Mouse (Mus musculus) mouse trophoblast stem cell (cell line): Measurements from ENCODE around the gene Pop4.
"Not testable (repeated sequence)": the region's sequence is repeated elsewhere in the genome, so short reads cannot be mapped to it uniquely, and the experiment has no call there.

ENCODE experiments used
- in situ Hi-C, 2 experiments: fragments of 300-500 bp; cut with MseI, MboI; formaldehyde crosslinking; loops; 2 replicates in 1 of 2; 3 replicates in 1 of 2; pipeline ENCODE4 v1.15.1; 2025

Pop4 gene

DNA sequence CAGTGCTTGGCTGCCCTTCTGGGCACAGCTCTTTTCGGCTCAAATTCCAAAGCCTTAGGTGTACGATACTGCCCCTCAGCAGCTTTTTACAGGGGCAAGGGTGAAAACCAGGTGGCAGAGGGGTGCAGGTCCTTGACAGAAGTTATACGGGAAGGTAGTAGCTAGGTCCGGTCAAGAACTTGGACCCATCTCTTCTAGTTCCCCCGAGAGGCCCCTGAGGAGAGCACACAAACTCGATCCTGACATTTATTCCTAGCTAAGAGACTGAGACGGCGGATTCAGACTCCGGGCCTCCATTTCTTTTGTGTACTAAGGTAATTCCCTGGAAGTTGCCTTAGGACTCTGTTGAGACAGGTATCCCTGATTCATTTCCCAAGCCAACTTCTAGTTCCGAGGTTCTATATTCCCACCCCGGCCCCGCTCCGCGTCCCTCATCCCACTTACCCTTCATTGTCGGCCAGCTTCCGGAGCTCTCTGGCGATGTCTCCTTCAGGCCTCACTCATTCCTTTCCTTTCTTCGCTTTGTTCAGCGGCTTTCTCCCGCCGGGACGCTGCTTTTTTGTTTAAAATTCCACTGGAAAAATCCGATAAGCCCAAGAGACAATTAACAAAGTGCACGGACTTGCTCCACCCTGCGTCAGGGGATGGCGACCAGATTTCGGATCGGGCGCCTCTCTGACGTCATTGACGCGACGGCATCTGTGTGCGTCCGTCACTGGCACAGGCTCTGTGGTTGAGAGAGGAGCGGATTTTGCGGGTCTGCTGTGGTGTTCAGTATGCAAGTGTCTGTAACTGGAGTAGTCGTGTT, at the start of gene Pop4:
Gene Pop4 (minus strand): TSS at position 721 of the 808 bp plus-strand sequence.
- in situ Hi-C loops, result no loop called here

GRCm38 (mm10) chr7:38320641-38321040, 49.4 kb upstream of the Pop4 start:
- in situ Hi-C loops, result no loop called here

DNA sequence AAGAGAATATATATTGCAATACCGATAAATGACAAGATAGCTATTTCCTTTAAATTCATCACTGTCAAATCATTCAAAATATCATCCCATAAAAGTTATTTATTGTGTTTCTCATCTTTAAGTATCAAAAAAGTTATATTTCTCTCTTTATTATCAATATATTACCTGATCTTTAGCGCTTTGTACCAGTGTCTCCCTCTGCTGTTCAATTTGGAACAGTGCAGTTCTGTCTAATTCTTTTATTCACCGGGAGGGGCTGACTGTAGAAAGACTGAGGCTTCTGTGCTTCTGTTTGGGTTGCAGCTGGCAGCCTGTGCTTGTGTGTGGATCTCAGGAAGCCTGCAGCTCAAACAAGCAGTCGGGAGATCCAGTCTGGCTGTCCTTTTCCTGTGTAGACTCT, 11.0 kb upstream of the Pop4 start:
- in situ Hi-C loops, result not testable (repeated sequence)

DNA sequence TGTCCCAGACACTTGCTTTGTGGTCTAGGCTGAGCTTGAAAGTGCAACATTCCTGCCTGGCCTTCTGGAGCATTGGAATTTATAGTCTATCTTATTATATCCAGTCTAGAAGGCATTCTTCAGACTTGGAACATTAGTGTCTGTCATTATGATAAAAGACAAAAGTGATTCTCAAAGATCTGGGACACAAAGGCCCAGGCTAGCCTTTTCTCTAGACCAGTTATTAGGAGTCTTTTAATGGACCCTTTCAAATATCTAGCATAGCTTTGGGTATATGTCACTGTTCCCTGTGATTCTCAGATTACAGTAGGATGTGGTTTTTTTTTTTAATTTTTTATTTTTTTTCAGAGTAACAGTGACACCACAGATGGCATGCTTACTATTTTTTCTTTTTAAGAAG, 1.3 kb upstream of the Pop4 start:
- in situ Hi-C loops, result no loop called here

DNA sequence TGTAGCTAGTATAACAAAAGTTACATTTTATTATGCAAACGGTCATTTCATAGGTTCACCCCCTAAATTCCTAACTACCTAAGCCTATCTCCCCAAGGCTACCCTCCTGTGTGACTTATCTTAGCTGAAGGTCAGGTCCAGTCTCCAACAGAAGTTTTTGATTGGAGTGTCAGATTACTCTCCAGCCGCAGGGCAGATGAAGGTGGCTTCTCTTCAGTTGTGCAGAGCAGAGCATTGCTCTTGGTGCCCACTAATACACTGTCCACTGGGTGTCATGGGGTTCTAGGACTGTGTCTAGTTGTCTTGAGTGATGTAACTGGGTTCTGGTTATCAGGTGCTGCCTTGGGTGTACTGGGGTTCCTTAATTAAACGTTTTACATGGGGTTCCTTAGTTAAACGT, 636 bp upstream of the Pop4 start:
- in situ Hi-C loops, result no loop called here

- in situ Hi-C loops, result no loop called here
Observed at GRCm38 (mm10) chr7:38271511-38271811, 238 bp upstream of the Pop4 start.

- in situ Hi-C loops, result no loop called here
Observed at GRCm38 (mm10) chr7:38267006-38267680, 4.1 kb downstream of the Pop4 start.

GRCm38 (mm10) chr7:38262406-38262805, 8.8 kb downstream of the Pop4 start:
- in situ Hi-C loops, result no loop called here

DNA sequence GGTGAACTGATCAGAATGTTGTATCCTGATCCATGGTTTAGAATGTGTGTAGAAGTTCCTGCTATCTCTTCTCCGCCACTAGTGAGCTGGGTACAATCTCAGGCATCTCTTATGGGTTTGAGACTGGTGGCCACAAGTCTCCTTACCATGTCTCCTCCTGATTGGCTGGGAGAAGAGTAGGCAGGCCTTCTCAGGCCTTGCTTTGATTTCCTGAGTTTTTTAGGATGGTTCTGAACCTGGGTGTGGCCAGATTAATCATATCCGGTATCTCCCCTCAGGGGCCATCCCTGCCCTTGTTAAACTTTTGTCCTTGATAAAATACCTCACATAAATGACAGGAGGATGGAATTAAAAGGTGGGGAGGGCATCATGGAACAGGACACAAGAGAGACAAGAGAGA, 11.6 kb downstream of the Pop4 start:
- in situ Hi-C loops, result no loop called here

GRCm38 (mm10) chr7:38253441-38253840, 17.8 kb downstream of the Pop4 start:
- in situ Hi-C loops, result no loop called here

GRCm38 (mm10) chr7:38251494-38252216, 19.6 kb downstream of the Pop4 start:
- in situ Hi-C loops, result no loop called here

DNA sequence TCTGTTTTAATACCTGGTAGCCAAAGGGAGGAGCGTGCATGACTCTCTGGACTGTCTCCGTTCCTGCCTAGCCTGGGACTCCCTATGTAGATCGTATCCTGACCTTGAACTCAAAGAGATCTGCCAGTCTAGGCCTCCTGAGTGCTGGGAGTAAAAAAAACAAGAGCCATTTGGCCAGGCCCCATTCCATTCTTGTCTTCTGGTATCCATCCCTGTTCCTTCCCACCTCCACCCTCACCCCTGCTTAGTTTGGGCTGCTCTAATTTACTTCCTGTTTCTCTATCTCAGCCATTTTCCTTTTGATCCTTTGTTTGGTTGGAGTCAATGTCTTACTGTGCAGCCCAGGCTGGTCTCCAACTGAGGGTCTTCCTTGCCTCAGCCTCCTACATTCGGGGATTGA, 28.8 kb downstream of the Pop4 start:
- in situ Hi-C loops, result no loop called here

DNA sequence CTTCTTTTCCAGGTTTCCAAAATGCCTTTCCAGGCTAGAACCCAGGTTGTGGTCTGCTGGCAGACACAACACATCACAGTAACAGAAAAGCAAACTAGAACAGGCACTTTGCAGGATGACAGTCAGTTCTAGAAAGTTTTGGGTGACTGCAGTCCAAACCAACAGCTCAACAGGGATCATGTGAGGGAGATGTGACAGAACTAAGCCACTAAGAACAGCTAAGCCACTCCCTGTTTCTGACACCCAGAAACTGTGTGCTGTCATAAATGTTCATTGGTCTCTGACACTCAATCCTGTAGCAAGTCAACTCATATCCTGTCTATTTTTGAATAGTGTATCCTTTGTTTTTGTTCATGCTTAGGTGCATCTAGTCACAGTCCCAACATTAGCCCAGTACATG, 34.1 kb downstream of the Pop4 start:
- in situ Hi-C loops, result no loop called here

GRCm38 (mm10) chr7:38236400-38237105, 34.7 kb downstream of the Pop4 start:
- in situ Hi-C loops, result no loop called here

- in situ Hi-C loops, result no loop called here
Observed at GRCm38 (mm10) chr7:38230285-38230684, 40.9 kb downstream of the Pop4 start.

- in situ Hi-C loops, result no loop called here
Observed at GRCm38 (mm10) chr7:38228329-38228728, 42.9 kb downstream of the Pop4 start.

DNA sequence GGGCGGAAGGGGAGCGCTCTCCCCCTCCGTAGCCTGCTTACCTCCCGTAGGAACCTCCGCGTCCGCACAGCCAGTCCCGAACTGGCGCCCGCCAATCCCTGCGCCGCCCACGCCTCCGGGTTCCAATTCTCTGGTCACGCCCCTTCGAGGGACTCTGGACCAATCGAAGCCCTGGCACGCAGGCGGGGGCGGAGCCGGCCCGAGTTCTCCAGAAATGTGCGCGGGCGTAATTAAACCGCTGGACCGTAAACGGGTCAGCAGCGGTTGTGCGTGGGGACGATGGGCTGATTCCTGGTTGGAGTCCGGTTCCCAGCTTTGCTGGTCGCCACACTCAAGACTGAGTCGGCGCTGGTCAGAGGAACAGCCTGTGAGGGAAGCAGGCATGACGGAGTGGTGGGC, 43.3 kb downstream of the Pop4 start, which contains the start of gene Plekhf1:
Gene Plekhf1 (minus strand): TSS at position 117 of the 399 bp plus-strand sequence.
- in situ Hi-C loops, result no loop called here

GRCm38 (mm10) chr7:38227181-38227899, 43.9 kb downstream of the Pop4 start:
- in situ Hi-C loops, result no loop called here

DNA sequence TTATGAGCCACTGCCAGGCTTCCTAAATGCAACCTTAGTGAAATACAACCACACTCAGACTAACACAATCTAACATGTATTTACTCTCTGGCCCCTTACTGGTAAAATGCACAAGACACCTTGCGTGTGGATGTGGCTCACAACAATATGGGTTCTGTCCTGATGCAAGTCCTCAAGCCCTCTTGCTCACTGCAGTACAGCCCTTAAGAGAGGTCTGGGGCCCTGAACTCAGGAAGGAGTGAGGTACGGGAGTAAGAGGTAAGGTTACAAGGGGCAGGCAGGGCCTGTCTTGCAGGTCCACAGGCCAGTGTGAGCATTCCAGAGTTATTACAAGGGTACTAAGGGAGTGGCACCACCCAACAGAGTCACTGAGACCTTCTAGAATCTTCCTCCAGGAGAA, 45.0 kb downstream of the Pop4 start:
- in situ Hi-C loops, result no loop called here

GRCm38 (mm10) chr7:38224577-38225369, 46.5 kb downstream of the Pop4 start:
- in situ Hi-C loops, result no loop called here

DNA sequence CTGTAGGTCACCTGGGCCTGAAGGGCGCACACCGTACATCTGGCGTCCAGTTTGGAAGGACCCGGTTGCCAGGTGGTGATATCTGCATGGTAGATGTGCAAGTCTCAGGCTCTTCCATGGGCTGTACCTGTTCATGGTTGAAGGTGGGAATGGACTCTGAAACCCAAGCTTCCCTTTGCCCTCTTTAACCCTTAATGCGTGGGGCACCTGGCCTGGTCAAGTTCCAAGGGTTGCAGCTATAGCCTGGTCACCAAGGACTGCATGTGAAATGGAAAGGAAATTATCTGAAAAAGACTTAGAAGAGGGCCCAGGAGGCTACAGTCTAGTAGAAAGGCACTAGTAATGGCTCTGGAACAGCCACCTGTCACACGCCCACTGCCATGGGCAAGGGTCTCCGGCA, 50.4 kb downstream of the Pop4 start:
- in situ Hi-C loops, result no loop called here
